Mouse (Mus musculus) urinary bladder, adult 2 months (tissue): ENCODE measurements around the gene Chchd3. TPM values are rescaled to one million over a fixed set of nuclear protein-coding genes. Genes with fewer than 3 reads are reported as not detected.

Source experiments
- DNase-seq: peaks from one replicate; pipeline ENCODE4 v3.0.0; 2022; ENCODE audit warnings: low spot score
- polyA plus RNA-seq: library from polyadenylated mRNA; depleted of rRNA; stranded (reverse); fragments of >200 nt; gene quantifications from 2 replicates; pipeline ENCODE4 v1.2.3, GENCODE M21; 2012

Gene Chchd3
- polyA plus RNA-seq, 1 experiment: 70.1 TPM

DNA sequence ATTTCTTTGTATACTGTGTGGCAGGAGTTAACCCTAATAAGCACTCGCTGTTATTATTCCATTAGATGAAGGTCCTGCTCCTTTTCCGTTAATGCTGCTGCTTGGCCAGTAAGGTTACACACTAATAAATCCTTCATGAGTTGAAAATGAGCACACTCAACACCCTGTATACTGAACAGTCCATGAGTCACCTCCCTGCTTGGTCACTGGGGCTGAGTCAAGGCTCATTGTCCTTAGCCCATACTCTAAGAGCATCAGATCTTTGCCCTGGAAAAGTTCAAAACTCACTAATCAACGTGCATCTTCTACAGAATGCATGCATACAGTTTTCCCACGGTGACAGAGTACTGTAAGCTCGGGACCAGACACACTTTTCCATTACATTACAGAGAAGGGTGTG lies 124.5 kb downstream of the Chchd3 start:
- no peak for DNase-seq

DNA sequence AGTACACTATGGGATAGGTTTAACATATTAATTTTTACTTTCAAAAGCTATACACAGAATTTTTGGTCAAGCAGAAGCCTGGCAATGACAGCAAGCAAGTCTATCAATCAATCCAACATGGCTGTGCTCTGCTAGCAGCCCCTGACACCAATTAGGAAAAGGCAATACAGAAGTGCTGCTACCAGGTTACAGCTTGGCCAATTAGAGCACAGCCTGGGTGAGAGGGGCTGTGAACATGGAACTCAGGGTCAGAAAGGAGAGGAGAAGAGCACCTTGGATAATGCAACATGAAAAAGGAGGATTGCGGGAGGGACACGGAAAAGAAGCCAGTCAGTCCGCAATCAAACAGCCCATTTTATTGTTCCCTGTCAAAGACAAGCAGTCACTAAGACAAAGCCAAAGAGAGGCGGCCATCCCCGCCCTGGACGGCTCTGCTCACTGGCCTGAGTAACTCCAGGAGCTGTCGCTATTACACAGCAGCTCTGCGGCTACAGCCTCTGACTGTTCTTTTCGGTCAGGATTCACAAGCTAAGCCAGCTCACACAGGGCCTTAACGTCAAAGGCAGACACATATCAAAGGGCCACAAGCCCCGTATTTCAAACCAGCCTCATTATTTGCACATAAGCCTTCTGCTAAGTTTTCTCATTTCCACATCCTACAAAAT lies 128.8 kb downstream of the Chchd3 start:
- DNase-seq: no peak

DNA sequence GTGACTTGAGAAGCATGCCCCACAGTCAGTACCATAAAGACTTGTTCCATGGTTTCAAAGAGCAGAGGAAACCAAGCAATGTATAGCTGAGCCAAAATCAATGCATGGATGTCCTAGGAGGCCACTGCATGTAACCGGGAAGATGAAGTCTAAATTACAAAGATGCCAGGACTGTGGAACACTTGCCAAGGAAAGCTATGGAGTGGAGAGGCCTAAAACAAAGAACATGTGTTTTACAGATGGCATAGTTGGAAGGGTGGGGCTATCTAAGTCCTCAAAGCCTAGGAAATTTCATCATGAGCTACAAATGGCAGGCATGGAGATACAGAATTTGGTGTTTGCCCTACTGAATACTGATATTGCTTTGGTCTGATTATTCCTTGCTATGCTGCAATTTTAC lies 137.7 kb downstream of the Chchd3 start:
- DNase-seq: no peak

DNA sequence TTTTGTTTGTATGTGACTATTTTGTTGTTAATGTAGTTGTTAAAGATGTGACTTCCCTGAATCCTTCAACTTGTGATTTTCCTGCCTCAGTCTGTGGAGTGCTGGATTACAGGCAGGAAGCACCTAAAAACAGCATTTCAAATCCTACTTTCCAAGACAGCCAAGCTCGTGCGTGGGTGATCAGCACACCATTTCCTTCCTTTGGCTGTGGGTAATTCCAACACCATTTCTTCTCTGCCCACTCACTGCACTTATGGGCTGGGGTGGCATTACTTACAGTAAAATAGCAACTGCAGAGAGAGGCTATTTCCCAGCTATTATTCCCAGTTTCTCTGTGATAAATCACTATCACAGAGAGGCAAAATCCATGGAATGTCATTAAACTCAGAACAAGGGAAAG lies 140.0 kb downstream of the Chchd3 start:
- DNase-seq: no peak

DNA sequence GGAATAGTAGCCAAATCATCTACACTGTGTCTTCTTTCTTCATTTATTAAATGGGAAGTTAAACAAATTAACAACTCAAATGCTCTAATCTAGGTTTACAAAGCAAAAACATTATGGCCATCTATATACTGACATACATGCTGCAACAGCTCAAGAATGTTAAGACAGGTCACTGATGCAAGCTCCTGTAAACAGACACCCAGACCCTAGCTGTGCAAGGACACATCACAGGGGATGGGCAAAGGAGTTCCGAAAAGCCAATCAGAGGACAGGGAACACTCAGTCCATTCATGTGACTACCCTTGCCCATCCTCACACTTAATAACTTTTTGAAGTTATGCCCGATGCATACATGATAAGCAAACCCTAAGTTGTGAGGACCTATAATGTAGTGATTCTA lies 149.4 kb downstream of the Chchd3 start:
- DNase-seq: no peak

DNA sequence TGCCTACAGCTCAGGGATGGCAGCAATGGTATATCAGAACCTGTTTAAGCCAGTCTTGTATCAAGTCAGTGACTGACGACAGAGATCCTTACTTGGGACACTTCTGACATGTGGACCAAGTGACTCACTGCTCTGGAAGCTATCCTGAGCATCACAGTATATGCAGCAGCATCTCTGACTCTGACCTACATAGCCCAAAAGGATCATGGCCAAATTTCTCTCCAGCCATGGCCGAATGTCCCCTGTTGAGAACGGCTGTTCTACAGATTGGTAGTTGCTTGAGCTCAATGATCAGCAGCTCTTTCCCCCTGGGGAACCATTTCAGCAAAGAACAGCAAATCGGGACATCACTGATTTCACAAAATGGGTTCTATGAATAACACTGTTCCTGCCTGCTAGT lies 161.0 kb downstream of the Chchd3 start:
- DNase-seq: no peak

DNA sequence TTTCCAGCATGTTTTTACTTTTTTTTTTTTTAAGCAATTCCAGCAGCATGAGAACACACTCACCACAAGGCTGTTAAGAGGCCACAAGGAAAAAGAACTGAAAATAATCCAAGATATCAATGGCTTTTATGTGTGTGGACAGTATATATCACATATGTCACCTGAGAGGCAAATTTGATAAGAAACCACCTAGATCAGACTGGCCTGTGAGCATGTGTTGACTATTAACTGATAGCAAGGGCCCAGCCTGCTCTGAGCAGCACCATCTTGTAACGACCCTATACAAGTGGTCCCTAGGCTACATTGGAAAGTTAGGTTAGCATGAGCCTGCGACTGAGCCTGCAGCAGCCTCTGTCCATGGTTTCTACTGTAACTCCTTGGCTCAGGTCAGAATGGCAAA lies 166.0 kb downstream of the Chchd3 start:
- no peak for DNase-seq

DNA sequence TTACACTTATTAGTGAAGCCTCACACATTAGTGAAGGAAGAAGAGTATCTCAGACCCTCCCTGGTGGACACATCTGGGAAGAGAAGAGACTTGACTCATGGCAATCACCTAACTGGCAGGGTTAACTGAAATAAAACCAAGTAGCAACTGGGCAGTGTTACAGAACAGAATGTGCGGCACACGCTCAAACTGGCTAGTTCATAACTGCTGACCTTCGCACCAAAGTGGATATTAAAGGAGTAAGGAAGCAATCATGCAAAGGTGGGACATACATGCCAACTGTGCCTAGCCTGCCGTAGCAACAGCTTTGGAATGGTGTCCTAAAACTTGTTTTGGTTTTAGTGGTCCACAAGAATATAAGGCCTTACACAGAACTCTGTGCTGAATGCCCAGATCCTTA lies 169.3 kb downstream of the Chchd3 start:
- DNase-seq: no peak

DNA sequence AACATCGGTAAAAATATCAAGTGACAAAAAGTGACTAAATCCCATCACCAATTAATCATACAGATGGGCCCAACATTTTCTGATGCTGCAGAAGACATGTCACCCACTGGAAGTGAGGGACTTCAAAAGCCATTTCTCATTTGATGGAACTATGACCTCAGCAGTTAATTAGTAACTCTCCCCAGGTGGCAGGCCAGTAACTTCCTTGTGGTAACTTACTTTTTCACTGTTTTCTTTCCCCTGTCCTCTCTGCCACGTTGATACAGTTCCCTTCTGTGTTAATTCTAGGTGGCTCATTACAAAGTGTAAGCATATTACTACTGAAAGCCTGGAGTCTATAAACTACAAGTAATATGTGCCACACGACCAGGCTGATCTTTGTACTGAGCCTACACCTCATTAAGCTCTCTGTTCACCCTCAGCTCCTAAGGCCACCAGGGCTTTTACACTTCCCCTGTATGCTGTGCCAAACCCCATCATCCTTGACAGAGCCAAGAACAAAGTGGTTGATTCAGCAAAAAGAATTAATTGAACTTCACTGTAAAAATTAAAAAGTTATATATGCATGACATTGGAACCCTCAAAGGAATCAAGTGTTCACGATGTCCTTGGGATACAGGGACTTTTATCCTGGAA lies 171.0 kb downstream of the Chchd3 start:
- DNase-seq: no peak

DNA sequence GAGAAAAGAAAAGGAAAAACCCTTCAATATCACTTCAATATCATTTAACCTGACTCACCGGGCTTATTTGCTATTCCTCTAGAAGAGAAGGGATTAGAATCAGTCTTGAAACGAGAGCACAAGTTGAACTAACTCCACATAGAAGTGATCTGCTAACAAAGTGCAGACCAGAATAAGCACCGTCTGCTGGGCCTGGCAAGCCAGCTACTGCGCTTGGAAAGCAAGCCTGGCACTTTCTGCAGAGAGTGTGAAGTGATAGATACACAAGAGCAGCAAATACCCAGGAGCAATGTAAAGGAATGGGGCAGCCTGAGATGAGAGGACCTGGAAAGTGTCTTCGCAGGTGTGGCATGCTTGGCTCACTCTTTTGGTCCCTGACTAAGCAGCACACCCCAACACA lies 181.5 kb downstream of the Chchd3 start:
- DNase-seq: no peak

DNA sequence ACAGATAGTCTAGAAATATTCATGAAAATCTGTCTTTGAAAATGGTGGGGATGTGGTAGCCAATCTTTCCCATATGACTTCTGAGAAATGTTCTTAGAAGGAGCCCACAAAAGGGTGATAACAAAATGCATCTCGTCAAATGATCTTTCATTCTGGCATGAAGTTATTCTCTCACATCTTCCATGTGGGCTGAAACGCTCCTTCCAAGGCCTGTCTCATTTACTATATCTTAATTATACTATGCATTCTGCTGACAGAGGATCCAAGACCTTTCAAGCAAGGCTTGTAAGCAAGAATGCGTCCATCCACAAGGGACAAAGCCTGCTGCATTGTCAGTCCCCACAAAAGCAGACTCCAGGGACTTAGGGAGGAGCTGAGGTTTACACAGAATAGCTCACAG lies 185.9 kb downstream of the Chchd3 start:
- DNase-seq: no peak

DNA sequence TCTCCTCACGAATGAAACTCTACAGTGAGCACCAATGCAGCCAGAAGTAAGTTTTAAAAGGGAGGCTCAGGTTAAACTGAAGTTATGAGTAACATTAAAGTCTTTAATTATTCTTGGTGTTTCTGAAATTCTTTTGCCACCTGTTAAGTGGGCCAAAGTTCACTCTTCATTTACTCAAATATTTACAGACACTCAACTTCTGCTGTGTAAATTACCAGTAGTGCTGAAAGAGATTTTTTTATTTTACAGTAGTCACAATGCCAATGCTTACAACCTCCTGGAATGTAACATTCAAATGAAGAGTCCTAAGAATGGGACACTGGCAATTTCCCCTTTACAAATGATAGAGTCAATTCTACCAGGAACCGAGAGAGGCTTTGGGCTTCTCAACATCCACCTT lies 187.3 kb downstream of the Chchd3 start:
- DNase-seq: no peak

DNA sequence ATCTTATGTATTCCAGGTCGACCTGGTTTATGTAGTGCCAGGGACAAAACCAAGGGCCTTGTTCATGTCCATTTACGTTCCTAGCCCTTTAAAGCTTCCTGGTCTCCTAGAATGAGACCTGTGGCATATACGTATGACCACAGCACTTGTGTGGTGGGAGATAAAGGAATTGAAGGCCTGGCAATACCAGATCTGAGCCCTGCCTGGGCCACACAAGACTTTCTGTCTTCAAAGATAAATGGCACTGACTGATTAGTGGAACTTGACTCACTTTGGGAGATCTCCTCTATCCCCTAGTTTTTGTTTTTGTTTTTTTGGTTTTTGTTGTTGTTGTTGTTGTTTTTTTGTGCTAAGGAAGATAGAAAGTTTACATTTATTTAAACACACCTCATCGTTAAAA lies 209.1 kb downstream of the Chchd3 start:
- DNase-seq: no peak

DNA sequence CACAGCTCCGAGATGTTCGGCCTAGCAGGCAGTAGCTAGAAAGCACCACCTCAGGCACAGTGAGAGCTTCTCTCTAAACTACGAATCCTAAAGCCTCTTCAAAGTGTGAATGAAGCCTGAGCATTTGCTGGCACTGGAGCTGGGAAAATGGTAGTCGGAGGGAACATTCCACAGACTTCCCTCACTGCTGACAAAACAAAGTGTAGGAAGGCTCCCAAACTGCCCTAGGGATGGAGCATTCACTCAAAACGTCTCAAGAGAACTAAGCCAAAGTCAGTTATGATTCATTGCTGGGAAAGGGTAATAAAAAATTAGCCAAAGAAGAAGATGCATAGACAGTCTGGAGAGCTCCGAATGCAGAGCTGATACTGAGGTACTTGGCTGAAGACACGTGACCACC lies 211.1 kb downstream of the Chchd3 start:
- no peak for DNase-seq

DNA sequence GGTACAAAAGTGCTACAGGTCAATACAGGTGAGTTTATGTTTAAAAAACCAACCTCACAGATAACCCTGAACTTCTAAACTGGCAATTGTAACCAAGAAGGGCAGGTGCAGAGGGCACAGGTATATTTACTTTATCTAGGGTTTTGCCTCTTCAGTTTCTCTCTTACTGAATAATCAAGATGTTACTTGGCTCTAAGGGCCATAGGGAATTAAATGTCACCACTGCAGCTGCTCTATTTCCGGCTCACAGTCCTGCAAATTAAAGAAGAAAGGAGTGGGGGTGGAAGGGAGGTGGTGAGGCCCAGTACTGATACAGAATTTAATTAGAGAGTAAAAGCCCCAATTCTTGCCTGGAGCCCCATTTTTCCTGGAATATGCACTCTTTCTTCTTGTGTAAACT lies 214.6 kb downstream of the Chchd3 start:
- no peak for DNase-seq

DNA sequence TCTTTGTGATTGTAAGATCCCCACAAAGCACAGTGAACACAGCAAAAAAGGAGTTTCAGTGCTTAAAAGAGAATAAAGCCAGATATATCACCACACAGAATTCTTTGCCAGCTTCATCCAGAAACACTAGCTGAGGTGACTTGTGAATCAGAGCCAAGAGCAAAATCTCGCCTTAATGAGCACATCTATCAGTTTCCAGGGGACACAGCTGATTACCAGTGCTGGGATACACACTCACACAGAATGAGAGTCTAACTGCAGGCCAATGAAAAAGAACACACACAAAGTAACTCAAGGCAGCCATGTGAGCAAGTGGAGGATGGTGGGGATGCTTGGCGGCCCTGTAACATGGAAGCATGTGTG lies 222.1 kb downstream of the Chchd3 start:
- no peak for DNase-seq

DNA sequence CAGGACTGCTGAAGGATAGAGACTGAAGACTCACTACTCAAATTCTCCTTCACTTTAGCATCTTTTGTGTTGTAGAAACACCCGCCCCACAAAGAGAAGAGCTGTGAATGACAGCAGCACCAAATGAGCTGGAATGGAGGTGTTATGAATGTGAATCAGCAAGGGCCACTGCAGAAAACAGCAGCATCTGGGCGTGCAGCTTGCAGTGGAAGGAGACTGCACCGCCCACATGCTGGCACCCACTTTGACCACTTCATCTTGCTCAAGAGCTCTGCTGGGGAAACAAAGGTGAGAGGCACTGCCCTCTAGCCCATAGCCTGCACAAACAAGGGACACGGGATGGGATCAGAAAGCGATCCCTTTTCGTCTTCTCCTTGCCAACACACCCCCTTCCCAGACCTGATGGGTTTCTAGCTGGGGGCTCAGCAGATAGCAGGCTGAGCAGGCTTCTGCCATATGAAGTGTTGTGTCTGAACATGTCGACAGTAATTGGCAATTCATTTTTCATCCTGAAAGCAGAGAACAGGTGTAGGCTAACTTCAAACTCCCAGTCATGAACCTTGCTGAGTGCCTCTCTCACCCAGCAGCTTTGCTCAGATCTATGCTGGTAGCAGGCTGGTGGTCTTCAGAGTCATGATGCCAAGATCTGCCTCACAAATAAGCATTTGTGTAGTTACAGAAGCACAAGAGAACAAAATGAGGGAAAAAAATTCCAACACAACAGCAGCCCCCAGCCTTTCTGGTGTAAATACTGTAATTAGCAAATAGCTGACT lies 222.7 kb downstream of the Chchd3 start:
- DNase-seq: no peak

DNA sequence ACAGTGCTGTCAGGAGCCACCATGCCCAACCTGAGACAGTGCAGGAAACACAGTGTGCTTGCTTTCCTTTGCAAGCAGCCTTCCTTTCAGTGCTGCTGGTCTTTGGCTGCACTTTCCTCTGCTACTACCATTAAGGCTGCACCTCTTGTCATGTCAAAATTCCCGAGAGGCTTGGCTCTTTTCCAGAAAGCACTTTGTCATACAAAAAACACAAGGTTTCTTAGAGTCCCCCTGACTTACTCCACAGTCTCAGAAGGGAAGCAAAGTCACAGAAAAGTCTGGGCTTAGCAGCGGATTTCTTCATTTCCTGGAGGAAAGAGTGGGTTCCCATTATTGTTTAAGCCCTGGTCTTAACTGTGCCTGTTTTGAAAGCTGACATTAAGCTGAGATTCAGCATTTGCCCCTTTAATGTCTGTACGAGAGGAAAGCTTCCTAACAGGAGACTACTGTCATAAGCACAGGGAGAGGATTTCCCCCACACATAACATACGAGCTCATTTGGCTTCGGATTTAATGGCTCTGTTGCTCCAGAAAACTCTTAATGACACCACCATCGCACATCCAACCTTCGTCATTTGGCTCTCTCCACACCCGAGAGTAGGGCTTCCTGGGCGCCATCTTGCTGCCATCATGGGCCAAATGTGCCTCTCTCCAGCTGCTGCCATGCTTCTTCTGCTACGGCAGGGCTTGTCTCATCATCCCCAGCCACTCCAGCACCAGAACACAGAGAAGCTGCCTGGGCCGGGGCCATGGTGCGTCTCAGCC lies 236.0 kb downstream of the Chchd3 start:
- no peak for DNase-seq

DNA sequence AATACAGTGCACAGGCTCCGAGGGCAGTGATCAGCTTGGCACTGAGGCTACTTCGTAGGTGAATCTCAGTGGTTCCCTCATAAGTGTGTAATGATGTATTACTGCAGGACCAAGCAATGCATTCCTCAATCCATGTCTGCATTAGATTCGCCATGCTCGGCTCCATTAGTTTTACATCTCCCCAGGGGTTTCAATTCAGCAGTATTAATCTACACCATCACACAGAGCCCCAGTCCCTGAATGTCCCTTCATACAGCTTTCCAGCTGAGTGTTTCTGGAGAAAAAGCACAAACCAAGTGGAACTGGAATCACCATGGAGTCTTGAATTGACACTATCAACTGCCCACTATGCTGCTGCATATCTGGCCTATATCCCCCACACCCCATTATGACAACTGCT lies 241.1 kb downstream of the Chchd3 start:
- no peak for DNase-seq

DNA sequence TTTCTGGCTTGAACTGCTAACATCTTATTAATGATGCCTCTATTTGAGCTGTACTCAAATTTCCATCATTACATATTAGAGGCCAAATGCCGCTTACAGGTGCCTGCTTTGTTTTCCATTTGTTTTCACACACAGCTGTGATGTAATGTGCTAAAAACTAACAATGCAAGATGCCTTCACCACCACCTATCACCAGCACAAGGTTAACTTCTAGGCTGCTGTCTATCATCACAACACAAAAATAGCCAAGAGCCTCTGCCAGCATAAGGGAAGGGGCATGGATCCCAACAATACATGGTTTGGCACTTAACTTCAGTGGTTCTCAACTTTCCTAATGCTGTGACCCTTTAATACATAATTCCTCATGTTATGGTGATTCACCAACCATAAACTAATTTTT lies 251.3 kb downstream of the Chchd3 start:
- DNase-seq: no peak

DNA sequence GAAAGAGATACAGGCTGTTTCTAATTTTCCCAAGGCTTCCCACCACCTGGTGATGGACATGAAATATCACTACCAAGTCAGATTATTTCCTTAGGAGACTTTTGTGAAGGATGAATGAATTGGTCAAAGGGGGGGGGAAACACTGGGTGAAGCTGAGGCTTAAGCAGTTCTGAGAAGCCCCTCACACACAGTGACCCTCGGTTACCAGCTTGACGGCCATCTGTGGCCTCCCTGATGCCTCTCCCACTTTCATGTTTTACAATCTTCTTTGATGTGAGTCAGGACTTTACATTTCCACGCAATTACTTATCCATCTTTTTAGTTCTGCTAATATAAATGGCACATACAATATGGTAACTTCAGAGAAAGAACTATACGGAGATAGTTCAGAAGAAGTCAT lies 252.3 kb downstream of the Chchd3 start:
- DNase-seq: no peak

DNA sequence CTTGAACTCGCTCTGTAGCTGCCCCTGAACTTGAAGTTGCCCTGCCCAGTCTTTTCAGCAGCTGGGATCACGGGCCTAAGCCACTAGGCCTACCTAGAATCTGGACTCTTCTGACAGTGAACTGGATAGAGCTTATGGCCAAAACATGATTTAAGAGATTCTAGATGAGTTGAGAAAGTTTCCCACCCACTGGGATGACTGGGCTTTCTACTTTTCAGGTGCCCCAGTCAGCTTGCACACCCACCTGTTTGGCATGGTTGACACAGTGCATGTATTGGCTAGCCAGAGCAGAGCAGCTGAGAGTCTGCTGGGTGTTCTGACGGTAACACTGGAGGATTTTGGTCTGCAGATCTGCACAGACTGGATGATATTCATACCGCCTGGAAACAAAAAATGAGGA lies 256.4 kb downstream of the Chchd3 start:
- no peak for DNase-seq

DNA sequence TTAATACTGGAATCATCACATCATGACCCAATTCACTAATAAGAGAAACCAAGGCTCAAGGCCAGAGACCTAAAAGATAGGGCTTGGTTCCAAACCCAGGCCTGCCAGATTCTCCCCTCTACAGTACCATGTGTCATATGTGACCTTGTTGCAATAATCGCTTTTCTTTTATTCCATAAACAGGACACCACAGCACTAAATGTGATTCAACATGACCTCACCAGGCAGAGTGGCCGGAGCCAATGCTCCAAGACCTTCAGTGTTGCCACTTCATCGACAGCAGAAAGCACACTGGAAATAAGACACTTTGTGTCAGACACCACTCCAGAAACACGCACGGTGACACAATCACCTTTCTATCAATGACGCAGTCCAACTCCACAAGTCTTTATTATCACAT lies 258.3 kb downstream of the Chchd3 start:
- DNase-seq: no peak
